Mouse (Mus musculus) erythroblast, embryonic 14.5 days (primary cell): ENCODE measurements around the gene Gm10570.

Experiments used
- GATA1 ChIP-seq: IDR thresholded peaks from 2 replicates; pipeline ENCODE4 v1.6.1; 2012; ENCODE audit warnings: low read length, inconsistent platforms, mixed read lengths
- TAL1 ChIP-seq: IDR thresholded peaks from 3 replicates; pipeline ENCODE4 v1.6.1; 2012; ENCODE audit warnings: low read length, inconsistent platforms, mixed read lengths

GRCm38 (mm10) chr4:130350690-130351422, 42.4 kb upstream of the Gm10570 start:
- no peak for TF ChIP-seq GATA1
- TF ChIP-seq TAL1: no peak
